Mouse (Mus musculus): ENCODE measurements at regions not wholly inside any gene's neighbourhood (a gene's known extent, or its start where the extent isn't known, plus 50 kb on each side); places are given as distances from the start of the nearest gene placed in this dataset.
A peak's percentile ranks its signal among the peaks of the same experiment; 100 is the strongest.

DNA sequence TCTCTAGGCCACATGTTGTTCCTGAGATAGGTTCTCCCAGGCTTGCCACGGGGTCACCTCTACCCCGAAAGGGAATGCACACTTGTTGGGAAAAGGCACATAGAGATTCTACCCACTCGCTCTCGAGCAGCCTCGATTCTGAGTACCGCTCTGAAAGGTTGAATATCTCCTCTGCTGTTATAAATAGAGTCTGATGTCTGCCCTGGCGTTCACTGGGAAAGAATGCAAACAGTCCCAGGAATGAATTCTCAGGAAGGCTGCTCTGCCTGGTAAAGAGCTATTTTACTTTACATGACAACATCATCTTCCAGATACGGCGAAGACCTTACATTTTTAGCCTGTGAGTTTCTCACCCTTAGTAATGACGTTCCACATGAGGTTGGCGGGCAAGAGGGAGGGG lies 116.1 kb upstream of the Ccn2 start:
- DNase-seq (ENCODE audit: low spot score) (no peak), ATAC-seq (replicated peaks; ENCODE audit: low FRiP score, low TSS enrichment, low read depth) (no peak)
- H3K9ac ChIP-seq (ENCODE audit: low read length) = no peak overlapping the region
- peaks cover 5% of the 10 kb centered on the region; the same call in 1 of the 2 replicates for H3K9me3 ChIP-seq (ENCODE audit: control insufficient read depth, low read length)
- H3K4me3 ChIP-seq (ENCODE audit: low read depth, low read length) = no peak overlapping the region
- peak overlapping the region; percentile 51 for H3K27ac ChIP-seq (ENCODE audit: low read depth)
- WGBS = 50% methylated on average over 11 of the region's 11 CpGs
- peaks cover 8% of the 10 kb centered on the region; the same call in 1 of the 2 replicates for H3K4me1 ChIP-seq (replicated peaks; ENCODE audit: control insufficient read depth, insufficient read depth, low read length)
- H3K4me2 ChIP-seq (ENCODE audit: low read length) = no peak overlapping the region
- no peaks in the 10 kb centered on the region for H3K27me3 ChIP-seq (replicated peaks; ENCODE audit: control insufficient read depth, insufficient read depth, low read length)
- no peaks in the 10 kb centered on the region for H3K36me3 ChIP-seq (ENCODE audit: control insufficient read depth, insufficient read depth, low read length)

DNA sequence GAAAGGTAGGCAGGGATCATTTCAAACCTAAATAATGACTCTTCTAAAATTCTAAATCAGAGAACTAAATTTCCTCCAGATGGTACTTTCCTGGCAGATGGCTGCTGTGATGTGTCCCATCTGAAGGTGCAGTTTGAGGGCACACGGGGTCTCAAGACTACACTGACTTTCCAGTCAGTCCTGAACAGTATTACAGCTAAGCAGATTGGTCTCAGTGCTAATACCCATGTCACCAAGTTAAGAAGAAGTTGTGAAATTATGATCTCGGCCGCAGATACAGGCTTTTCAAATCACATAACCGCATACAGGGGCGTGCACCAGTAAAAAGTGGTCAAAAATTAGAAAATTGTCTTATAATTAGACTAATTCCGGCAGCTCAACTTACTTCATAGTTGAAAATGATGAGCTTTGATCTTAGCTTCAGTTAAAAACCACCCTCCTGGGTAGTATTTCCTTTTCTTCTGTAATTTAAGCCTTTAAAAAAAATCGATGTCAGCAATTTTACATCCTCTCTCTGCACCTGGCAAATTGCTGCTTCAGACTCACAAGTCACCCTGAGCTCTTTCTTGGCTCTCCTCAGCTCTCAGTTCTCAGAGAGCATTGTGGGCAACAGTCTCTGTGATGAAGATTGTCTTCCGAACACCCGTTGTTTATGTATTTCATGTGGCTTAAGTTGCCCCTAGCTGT lies 113.2 kb upstream of the Ccn2 start:
- no peak overlapping the region for H3K4me2 ChIP-seq (ENCODE audit: low read length)
- no peak overlapping the region for H3K27ac ChIP-seq (ENCODE audit: low read depth)
- WGBS = 74% methylated on average over 9 of the region's 9 CpGs
- DNase-seq (ENCODE audit: low spot score) = no peak
- no peaks in the 10 kb centered on the region for H3K27me3 ChIP-seq (replicated peaks; ENCODE audit: control insufficient read depth, insufficient read depth, low read length)
- no peak overlapping the region for H3K4me3 ChIP-seq (ENCODE audit: low read depth, low read length)
- ATAC-seq (replicated peaks; ENCODE audit: low FRiP score, low TSS enrichment, low read depth) = no peak
- peaks cover 13% of the 10 kb centered on the region; the same call in 1 of the 2 replicates for H3K4me1 ChIP-seq (replicated peaks; ENCODE audit: control insufficient read depth, insufficient read depth, low read length)
- no peaks in the 10 kb centered on the region for H3K36me3 ChIP-seq (ENCODE audit: control insufficient read depth, insufficient read depth, low read length)
- H3K9ac ChIP-seq (ENCODE audit: low read length) = no peak overlapping the region
- no peaks in the 10 kb centered on the region for H3K9me3 ChIP-seq (ENCODE audit: control insufficient read depth, low read length)

DNA sequence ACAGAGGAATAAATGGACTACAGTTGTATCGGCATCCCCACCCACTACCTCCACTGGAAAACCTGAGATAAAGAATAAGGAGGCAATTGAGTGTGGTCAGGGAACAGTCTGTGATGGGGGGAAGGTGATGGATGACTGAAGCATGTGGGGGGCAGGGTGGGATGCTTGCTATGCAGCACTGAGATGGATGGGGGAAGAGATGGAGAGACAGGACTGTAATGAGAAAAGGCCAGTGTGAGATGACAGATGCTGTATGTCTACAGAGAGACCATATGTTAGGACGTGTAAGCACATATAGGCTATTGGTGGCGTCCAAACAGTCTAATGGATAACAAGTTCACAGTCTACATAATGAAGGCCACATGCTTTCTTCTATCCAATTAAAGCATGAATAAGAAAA lies 112.2 kb upstream of the Ccn2 start:
- H3K4me1 ChIP-seq (replicated peaks; ENCODE audit: control insufficient read depth, insufficient read depth, low read length) = peaks cover 13% of the 10 kb centered on the region; the same call in 1 of the 2 replicates

DNA sequence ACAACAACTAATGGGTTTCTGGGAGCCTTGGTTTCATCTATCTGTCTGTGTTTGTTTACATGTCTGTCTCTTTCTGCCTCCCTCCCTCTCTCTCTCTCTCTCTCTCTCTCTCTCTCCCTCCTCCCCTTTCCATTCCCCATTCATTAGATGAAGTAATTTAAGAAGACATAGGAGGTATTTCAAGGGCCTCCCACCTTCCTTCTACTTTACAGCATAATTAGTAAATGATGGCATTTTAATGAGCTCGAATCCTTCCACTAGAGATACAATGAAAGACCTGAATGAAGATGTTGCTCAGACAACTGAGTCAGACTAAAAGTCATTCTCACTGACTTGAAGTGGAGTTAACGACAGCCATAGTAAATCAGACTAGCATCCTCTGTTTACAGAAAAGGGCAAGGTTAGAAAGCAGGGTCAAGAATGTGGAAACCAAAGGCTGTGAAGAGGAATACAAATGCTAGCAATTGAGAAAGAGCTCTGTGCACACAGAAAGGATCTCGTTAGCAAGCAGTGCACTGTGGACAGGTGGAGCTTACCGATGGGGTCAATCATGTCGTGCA lies 111.1 kb upstream of the Ccn2 start:
- no peaks in the 10 kb centered on the region for H3K36me3 ChIP-seq (ENCODE audit: control insufficient read depth, insufficient read depth, low read length)
- WGBS = 20% methylated on average over 5 of the region's 5 CpGs
- H3K4me1 ChIP-seq (replicated peaks; ENCODE audit: control insufficient read depth, insufficient read depth, low read length) = peaks cover 8% of the 10 kb centered on the region; the same call in 1 of the 2 replicates
- no peak overlapping the region for H3K4me3 ChIP-seq (ENCODE audit: low read depth, low read length)
- H3K9me3 ChIP-seq (ENCODE audit: control insufficient read depth, low read length) = no peaks in the 10 kb centered on the region
- ATAC-seq (replicated peaks; ENCODE audit: low FRiP score, low TSS enrichment, low read depth) (no peak), DNase-seq (ENCODE audit: low spot score) (no peak)
- H3K27ac ChIP-seq (ENCODE audit: low read depth) = no peak overlapping the region
- H3K4me2 ChIP-seq (ENCODE audit: low read length) = no peak overlapping the region
- H3K27me3 ChIP-seq (replicated peaks; ENCODE audit: control insufficient read depth, insufficient read depth, low read length) = no peaks in the 10 kb centered on the region
- H3K9ac ChIP-seq (ENCODE audit: low read length) = no peak overlapping the region

More for the DNA sequence above, 112.2 kb upstream of the Ccn2 start:
- WGBS = 75% methylated on average over 3 of the region's 3 CpGs
- H3K27ac ChIP-seq (ENCODE audit: low read depth) = no peak overlapping the region
- no peaks in the 10 kb centered on the region for H3K27me3 ChIP-seq (replicated peaks; ENCODE audit: control insufficient read depth, insufficient read depth, low read length)
- no peak overlapping the region for H3K4me2 ChIP-seq (ENCODE audit: low read length)
- H3K9me3 ChIP-seq (ENCODE audit: control insufficient read depth, low read length) = no peaks in the 10 kb centered on the region
- no peak overlapping the region for H3K9ac ChIP-seq (ENCODE audit: low read length)
- no peak overlapping the region for H3K4me3 ChIP-seq (ENCODE audit: low read depth, low read length)
- DNase-seq (ENCODE audit: low spot score) (no peak), ATAC-seq (replicated peaks; ENCODE audit: low FRiP score, low TSS enrichment, low read depth) (no peak)
- no peaks in the 10 kb centered on the region for H3K36me3 ChIP-seq (ENCODE audit: control insufficient read depth, insufficient read depth, low read length)

DNA sequence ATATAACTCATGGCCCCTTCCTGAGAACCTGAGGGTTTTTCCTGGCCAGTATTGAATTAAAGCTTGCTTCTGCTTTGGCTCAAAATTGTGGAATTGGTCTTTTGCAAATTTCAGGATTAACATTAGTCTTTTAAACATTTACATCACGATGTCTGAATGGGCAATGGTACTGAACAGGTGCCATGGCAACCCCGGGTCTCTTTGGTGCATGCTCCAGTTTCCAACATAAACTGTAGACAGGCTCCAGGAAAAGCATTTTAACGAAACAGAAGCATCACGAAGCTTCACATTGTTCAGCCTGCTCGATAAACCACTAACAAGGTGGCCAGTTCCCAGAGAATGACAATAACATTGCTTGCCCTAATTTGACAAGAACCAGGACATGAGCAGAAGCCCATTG lies 109.8 kb upstream of the Ccn2 start:
- WGBS = 35% methylated on average over 5 of the region's 5 CpGs

DNA sequence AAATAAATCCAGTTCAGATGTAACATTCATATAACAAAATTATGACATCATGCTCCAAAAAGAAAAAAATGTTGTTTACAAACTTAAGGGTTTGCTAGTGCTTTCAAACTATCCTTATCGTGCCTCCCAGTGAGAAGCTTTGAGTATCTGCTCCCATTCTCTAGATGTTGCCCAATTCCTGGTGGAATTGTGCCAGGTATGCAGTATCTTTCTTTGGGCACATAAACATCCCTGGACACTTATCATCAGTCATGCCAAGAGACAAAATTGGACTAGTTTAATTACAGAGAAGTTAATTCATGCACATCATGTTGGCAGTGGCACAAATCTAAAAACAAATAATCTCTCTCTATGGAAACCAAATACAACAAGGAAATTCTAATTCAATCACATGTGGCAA lies 109.0 kb upstream of the Ccn2 start:
- ATAC-seq (replicated peaks; ENCODE audit: low FRiP score, low TSS enrichment, low read depth) (no peak), DNase-seq (ENCODE audit: low spot score) (no peak)
- Histone ChIP-seq H3K4me3 (ENCODE audit: low read depth, low read length) (no peak overlapping the region), H3K4me1 (replicated peaks; ENCODE audit: control insufficient read depth, insufficient read depth, low read length) (0 out of 2 replicates have a peak, but pooled peaks cover 5% of the 10 kb centered on the region), H3K4me2 (ENCODE audit: low read length) (no peak overlapping the region), H3K27me3 (replicated peaks; ENCODE audit: control insufficient read depth, insufficient read depth, low read length) (no peaks in the 10 kb centered on the region), H3K27ac (ENCODE audit: low read depth) (no peak overlapping the region), H3K36me3 (ENCODE audit: control insufficient read depth, insufficient read depth, low read length) (no peaks in the 10 kb centered on the region), H3K9ac (ENCODE audit: low read length) (no peak overlapping the region), H3K9me3 (ENCODE audit: control insufficient read depth, low read length) (no peaks in the 10 kb centered on the region)
- 48% methylated on average over 1 of the region's 1 CpGs for WGBS

More for the DNA sequence above, 109.8 kb upstream of the Ccn2 start:
- 0 out of 2 replicates have a peak, but pooled peaks cover 5% of the 10 kb centered on the region for H3K4me1 ChIP-seq (replicated peaks; ENCODE audit: control insufficient read depth, insufficient read depth, low read length)
- no peaks in the 10 kb centered on the region for H3K36me3 ChIP-seq (ENCODE audit: control insufficient read depth, insufficient read depth, low read length)
- H3K4me3 ChIP-seq (ENCODE audit: low read depth, low read length) = no peak overlapping the region
- no peak for ATAC-seq (replicated peaks; ENCODE audit: low FRiP score, low TSS enrichment, low read depth)
- no peak overlapping the region for H3K9ac ChIP-seq (ENCODE audit: low read length)
- H3K27me3 ChIP-seq (replicated peaks; ENCODE audit: control insufficient read depth, insufficient read depth, low read length) = no peaks in the 10 kb centered on the region
- no peak overlapping the region for H3K4me2 ChIP-seq (ENCODE audit: low read length)
- H3K27ac ChIP-seq (ENCODE audit: low read depth) = no peak overlapping the region
- DNase-seq (ENCODE audit: low spot score) = no peak
- no peaks in the 10 kb centered on the region for H3K9me3 ChIP-seq (ENCODE audit: control insufficient read depth, low read length)

DNA sequence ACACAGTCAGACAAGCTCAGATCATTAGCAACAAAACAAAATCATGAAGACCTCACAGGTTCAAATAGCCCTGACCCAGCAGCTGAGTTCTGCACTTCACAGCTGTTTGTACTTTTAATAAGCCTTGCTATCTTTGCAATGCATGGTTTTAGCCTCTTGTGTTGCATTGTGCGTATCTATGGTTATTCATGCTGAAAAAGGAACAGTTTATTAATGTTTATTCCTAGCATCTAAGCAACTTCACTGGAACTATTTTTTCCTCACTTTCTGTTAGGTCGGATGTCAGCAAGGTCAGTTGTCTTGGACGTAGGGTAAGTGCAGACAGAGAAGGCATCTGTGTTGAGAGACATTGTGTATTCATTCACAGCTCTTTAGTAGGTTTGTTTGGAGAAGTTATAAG lies 107.3 kb upstream of the Ccn2 start:
- H3K4me1 ChIP-seq (replicated peaks; ENCODE audit: control insufficient read depth, insufficient read depth, low read length) = 0 out of 2 replicates have a peak, but pooled peaks cover 5% of the 10 kb centered on the region
- H3K27ac ChIP-seq (ENCODE audit: low read depth) = no peak overlapping the region
- WGBS = 52% methylated on average over 3 of the region's 3 CpGs
- H3K4me2 ChIP-seq (ENCODE audit: low read length) = no peak overlapping the region
- ATAC-seq (replicated peaks; ENCODE audit: low FRiP score, low TSS enrichment, low read depth) = no peak
- no peak overlapping the region for H3K9ac ChIP-seq (ENCODE audit: low read length)
- no peaks in the 10 kb centered on the region for H3K9me3 ChIP-seq (ENCODE audit: control insufficient read depth, low read length)
- no peaks in the 10 kb centered on the region for H3K27me3 ChIP-seq (replicated peaks; ENCODE audit: control insufficient read depth, insufficient read depth, low read length)
- DNase-seq (ENCODE audit: low spot score) = no peak
- H3K36me3 ChIP-seq (ENCODE audit: control insufficient read depth, insufficient read depth, low read length) = no peaks in the 10 kb centered on the region
- no peak overlapping the region for H3K4me3 ChIP-seq (ENCODE audit: low read depth, low read length)

DNA sequence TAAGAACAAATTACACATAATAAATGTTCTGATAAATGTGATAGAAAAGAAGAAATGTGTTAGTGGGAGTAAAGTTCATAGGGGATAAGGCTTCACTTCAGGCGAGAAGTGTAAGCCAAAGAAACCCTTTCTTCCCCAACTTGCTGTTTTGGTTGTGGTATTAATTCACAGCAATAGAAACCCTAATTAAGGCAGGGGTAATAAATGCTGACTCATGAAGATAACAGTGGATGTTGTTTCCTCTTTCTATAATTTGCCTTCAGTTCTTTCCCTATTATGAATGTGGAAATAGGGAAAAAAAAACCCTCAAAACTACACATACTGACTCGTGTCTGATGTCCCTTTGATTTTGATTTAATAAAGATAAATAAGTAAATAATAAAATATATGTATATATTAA lies 104.8 kb upstream of the Ccn2 start:
- no peaks in the 10 kb centered on the region for H3K36me3 ChIP-seq (ENCODE audit: control insufficient read depth, insufficient read depth, low read length)
- no peaks in the 10 kb centered on the region for H3K9me3 ChIP-seq (ENCODE audit: control insufficient read depth, low read length)
- no peak overlapping the region for H3K9ac ChIP-seq (ENCODE audit: low read length)
- no peak overlapping the region for H3K27ac ChIP-seq (ENCODE audit: low read depth)
- H3K4me3 ChIP-seq (ENCODE audit: low read depth, low read length) = no peak overlapping the region
- peaks cover 11% of the 10 kb centered on the region for H3K4me1 ChIP-seq (replicated peaks; ENCODE audit: control insufficient read depth, insufficient read depth, low read length)
- no peak for DNase-seq (ENCODE audit: low spot score)
- ATAC-seq (replicated peaks; ENCODE audit: low FRiP score, low TSS enrichment, low read depth) = no peak
- WGBS = 70% methylated on average over 2 of the region's 2 CpGs
- no peak overlapping the region for H3K4me2 ChIP-seq (ENCODE audit: low read length)
- no peaks in the 10 kb centered on the region for H3K27me3 ChIP-seq (replicated peaks; ENCODE audit: control insufficient read depth, insufficient read depth, low read length)

DNA sequence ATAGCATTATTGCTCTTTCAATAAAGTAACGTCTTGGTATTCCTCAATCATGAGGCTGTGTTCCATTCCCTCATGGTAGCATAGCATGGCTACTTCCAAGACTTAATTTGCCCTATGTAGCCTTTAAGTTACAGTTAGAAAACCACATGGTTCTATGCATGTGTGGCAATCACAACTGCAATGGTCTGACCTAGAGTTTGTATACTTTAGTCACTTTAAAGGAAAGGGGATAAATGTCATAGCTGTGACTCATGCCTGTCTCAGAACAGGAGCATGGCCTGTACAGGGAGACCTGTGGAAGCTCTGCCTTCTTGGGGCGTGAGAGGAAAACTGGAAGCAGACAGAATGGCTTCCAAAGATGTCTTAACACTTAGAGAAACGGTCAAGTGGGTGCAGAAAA lies 103.4 kb upstream of the Ccn2 start:
- Histone ChIP-seq H3K9me3 (ENCODE audit: control insufficient read depth, low read length) (no peaks in the 10 kb centered on the region), H3K4me3 (ENCODE audit: low read depth, low read length) (no peak overlapping the region), H3K27me3 (replicated peaks; ENCODE audit: control insufficient read depth, insufficient read depth, low read length) (no peaks in the 10 kb centered on the region), H3K36me3 (ENCODE audit: control insufficient read depth, insufficient read depth, low read length) (no peaks in the 10 kb centered on the region), H3K27ac (ENCODE audit: low read depth) (no peak overlapping the region), H3K4me1 (replicated peaks; ENCODE audit: control insufficient read depth, insufficient read depth, low read length) (peaks cover 11% of the 10 kb centered on the region), H3K9ac (ENCODE audit: low read length) (no peak overlapping the region), H3K4me2 (ENCODE audit: low read length) (no peak overlapping the region)
- 83% methylated on average over 3 of the region's 3 CpGs for WGBS
- DNase-seq (ENCODE audit: low spot score) = no peak
- no peak for ATAC-seq (replicated peaks; ENCODE audit: low FRiP score, low TSS enrichment, low read depth)
